Mouse (Mus musculus) embryonic facial prominence, embryonic 13.5 days (tissue): ENCODE data around the gene Pou2f1. TPM values are rescaled to one million over a fixed set of nuclear protein-coding genes. Genes with fewer than 3 reads are reported as not detected.

Source experiments
- ATAC-seq: fragments of 200-750 bp; cut with Nextera tagmentation; 2 replicates; pipeline ENCODE4 v1.8.0; 2017; ENCODE audit warnings: low read depth; ENCODE audit not compliant: insufficient number of reproducible peaks, insufficient read depth, low FRiP score, low TSS enrichment
- H3K27ac ChIP-seq: fragments of 300-500 bp; sonication (generic); 2 replicates; pipeline ENCODE4 v1.5.1; 2015; ENCODE audit warnings: moderate library complexity, mild to moderate bottlenecking, inconsistent platforms
- H3K27me3 ChIP-seq: fragments of 300-500 bp; sonication (generic); 2 replicates; pipeline ENCODE4 v1.6.1; 2015; ENCODE audit warnings: mild to moderate bottlenecking, inconsistent platforms
- H3K36me3 ChIP-seq: fragments of 300-500 bp; sonication (generic); 2 replicates; pipeline ENCODE4 v1.6.1; 2015; ENCODE audit warnings: mild to moderate bottlenecking, inconsistent platforms
- H3K4me1 ChIP-seq: fragments of 300-500 bp; sonication (generic); 2 replicates; pipeline ENCODE4 v1.6.1; 2015; ENCODE audit warnings: inconsistent platforms
- H3K4me2 ChIP-seq: fragments of 300-500 bp; sonication (generic); 2 replicates; pipeline ENCODE4 v1.6.1; 2015; ENCODE audit warnings: moderate library complexity, mild to moderate bottlenecking, inconsistent platforms
- H3K4me3 ChIP-seq: fragments of 300-500 bp; sonication (generic); 2 replicates; pipeline ENCODE4 v1.5.1; 2015; ENCODE audit warnings: mild to moderate bottlenecking, inconsistent platforms
- H3K9ac ChIP-seq: fragments of 300-500 bp; sonication (generic); 2 replicates; pipeline ENCODE4 v1.6.1; 2015; ENCODE audit warnings: mild to moderate bottlenecking, inconsistent platforms
- H3K9me3 ChIP-seq: fragments of 300-500 bp; sonication (generic); 2 replicates; pipeline ENCODE4 v1.6.1; 2016; ENCODE audit warnings: inconsistent platforms
- WGBS: fragments of 180-500 bp; shearing (Covaris S2); methylation state at CpG from one replicate; pipeline ENCODE4 v1.1.7; 2015; ENCODE audit warnings: mixed read lengths; 5-methylcytosine and 5-hydroxymethylcytosine counted together
- polyA plus RNA-seq: library from polyadenylated mRNA; unstranded; fragments of >200 nt; fragmentation: Nextera tagmentation; extraction: Ambion mirVana; gene quantifications from 2 replicates; pipeline ENCODE4 v1.2.1, GENCODE M21; 2015

Pou2f1 gene
- polyA plus RNA-seq, 1 experiment from 2014 or later = 10.4 TPM

GRCm38 (mm10) chr1:165976672-165977448 is 25.6 kb downstream of the Pou2f1 start:
- Histone ChIP-seq H3K4me1 (peaks cover 4% of the 10 kb centered on the region; the same call in 1 of the 2 replicates), H3K27me3 (no peaks in the 10 kb centered on the region), H3K4me3 (no peak overlapping the region), H3K4me2 (no peak overlapping the region), H3K9ac (no peak overlapping the region), H3K9me3 (no peaks in the 10 kb centered on the region), H3K27ac (peak overlapping the region; percentile 2; the same call in 1 of the 2 replicates), H3K36me3 (no peaks in the 10 kb centered on the region)
- no peak for ATAC-seq
- WGBS = 59% methylated on average over 7 of the region's 7 CpGs

GRCm38 (mm10) chr1:165969001-165969690 is 33.3 kb downstream of the Pou2f1 start:
- no peak overlapping the region for H3K27ac ChIP-seq

GRCm38 (mm10) chr1:165967027-165967654 is 35.3 kb downstream of the Pou2f1 start:
- ATAC-seq = no peak
- 45% methylated on average over 4 of the region's 4 CpGs for WGBS
- H3K36me3 ChIP-seq = peaks cover 3% of the 10 kb centered on the region
- H3K9ac ChIP-seq = no peak overlapping the region
- H3K9me3 ChIP-seq = no peaks in the 10 kb centered on the region
- no peaks in the 10 kb centered on the region for H3K4me1 ChIP-seq
- no peak overlapping the region for H3K27ac ChIP-seq
- no peak overlapping the region for H3K4me3 ChIP-seq
- H3K4me2 ChIP-seq = no peak overlapping the region
- no peaks in the 10 kb centered on the region for H3K27me3 ChIP-seq

More at GRCm38 (mm10) chr1:165969001-165969690, 33.3 kb downstream of the Pou2f1 start:
- Histone ChIP-seq H3K4me3 (no peak overlapping the region), H3K9me3 (no peaks in the 10 kb centered on the region), H3K36me3 (peaks cover 3% of the 10 kb centered on the region), H3K4me2 (no peak overlapping the region), H3K4me1 (no peaks in the 10 kb centered on the region), H3K27me3 (no peaks in the 10 kb centered on the region), H3K9ac (no peak overlapping the region)
- no peak for ATAC-seq
- WGBS = 93% methylated on average over 3 of the region's 3 CpGs

- Histone ChIP-seq H3K9me3 (no peaks in the 10 kb centered on the region), H3K4me3 (no peak overlapping the region), H3K27ac (no peak overlapping the region), H3K36me3 (peaks cover 3% of the 10 kb centered on the region), H3K4me2 (no peak overlapping the region), H3K9ac (no peak overlapping the region), H3K27me3 (no peaks in the 10 kb centered on the region), H3K4me1 (no peaks in the 10 kb centered on the region)
- 73% methylated on average over 5 of the region's 5 CpGs for WGBS
- no peak for ATAC-seq
Observed at GRCm38 (mm10) chr1:165966156-165966914, 36.1 kb downstream of the Pou2f1 start.

- Histone ChIP-seq H3K27me3 (no peaks in the 10 kb centered on the region), H3K9ac (no peak overlapping the region), H3K36me3 (no peaks in the 10 kb centered on the region), H3K27ac (no peak overlapping the region), H3K9me3 (no peaks in the 10 kb centered on the region), H3K4me3 (no peak overlapping the region), H3K4me2 (no peak overlapping the region), H3K4me1 (no peaks in the 10 kb centered on the region)
- 60% methylated on average over 6 of the region's 6 CpGs for WGBS
- ATAC-seq = no peak
Observed at GRCm38 (mm10) chr1:165961676-165962364, 40.7 kb downstream of the Pou2f1 start.

- Histone ChIP-seq H3K27me3 (no peaks in the 10 kb centered on the region), H3K4me2 (no peak overlapping the region), H3K9ac (no peak overlapping the region), H3K4me1 (no peaks in the 10 kb centered on the region), H3K36me3 (no peaks in the 10 kb centered on the region), H3K4me3 (no peak overlapping the region), H3K9me3 (no peaks in the 10 kb centered on the region), H3K27ac (no peak overlapping the region)
- ATAC-seq = no peak
Observed at GRCm38 (mm10) chr1:165958159-165958558, 44.3 kb downstream of the Pou2f1 start.

- no peak overlapping the region for H3K27ac ChIP-seq
- no peak overlapping the region for H3K4me3 ChIP-seq
- peaks cover 7% of the 10 kb centered on the region; the same call in 1 of the 2 replicates for H3K4me1 ChIP-seq
- no peaks in the 10 kb centered on the region for H3K9me3 ChIP-seq
- no peak for ATAC-seq
- no peak overlapping the region for H3K4me2 ChIP-seq
- no peaks in the 10 kb centered on the region for H3K36me3 ChIP-seq
- WGBS = 61% methylated on average over 2 of the region's 2 CpGs
- no peak overlapping the region for H3K9ac ChIP-seq
- no peaks in the 10 kb centered on the region for H3K27me3 ChIP-seq
Observed at GRCm38 (mm10) chr1:165948214-165948813, 54.2 kb downstream of the Pou2f1 start.

- Histone ChIP-seq H3K4me1 (peaks cover 7% of the 10 kb centered on the region; the same call in 1 of the 2 replicates), H3K36me3 (no peaks in the 10 kb centered on the region), H3K9ac (no peak overlapping the region), H3K9me3 (no peaks in the 10 kb centered on the region), H3K4me2 (no peak overlapping the region), H3K4me3 (no peak overlapping the region), H3K27ac (no peak overlapping the region), H3K27me3 (no peaks in the 10 kb centered on the region)
- WGBS = 94% methylated on average over 1 of the region's 1 CpGs
- no peak for ATAC-seq
Observed at GRCm38 (mm10) chr1:165943270-165943669, 59.2 kb downstream of the Pou2f1 start.

GRCm38 (mm10) chr1:165935466-165935818 is 67.0 kb downstream of the Pou2f1 start:
- H3K4me2 ChIP-seq = no peak overlapping the region
- no peak overlapping the region for H3K27ac ChIP-seq
- no peaks in the 10 kb centered on the region for H3K36me3 ChIP-seq

GRCm38 (mm10) chr1:165934648-165935465 is 67.6 kb downstream of the Pou2f1 start:
- Histone ChIP-seq H3K4me1 (0 out of 2 replicates have a peak, but pooled peaks cover 3% of the 10 kb centered on the region), H3K36me3 (no peaks in the 10 kb centered on the region), H3K4me2 (no peak overlapping the region), H3K9me3 (no peaks in the 10 kb centered on the region), H3K9ac (no peak overlapping the region), H3K27me3 (no peaks in the 10 kb centered on the region), H3K27ac (no peak overlapping the region), H3K4me3 (no peak overlapping the region)
- no peak for ATAC-seq
- 65% methylated on average over 7 of the region's 7 CpGs for WGBS

More at GRCm38 (mm10) chr1:165935466-165935818, 67.0 kb downstream of the Pou2f1 start:
- ATAC-seq = no peak
- no peak overlapping the region for H3K9ac ChIP-seq
- no peak overlapping the region for H3K4me3 ChIP-seq
- WGBS = 71% methylated on average over 2 of the region's 2 CpGs
- H3K27me3 ChIP-seq = no peaks in the 10 kb centered on the region
- H3K9me3 ChIP-seq = no peaks in the 10 kb centered on the region
- 0 out of 2 replicates have a peak, but pooled peaks cover 3% of the 10 kb centered on the region for H3K4me1 ChIP-seq
